Mouse (Mus musculus): ENCODE data around the gene Tom1l2. TPM values are rescaled to one million over a fixed set of nuclear protein-coding genes. Genes with fewer than 3 reads are reported as not detected.

Tom1l2 gene
- total and polyA plus RNA-seq, 3 experiments, result 4.8 to 10.4 (median 10.4) TPM

- no peaks in the 10 kb centered on the region for H3K27me3 ChIP-seq (replicated peaks)
- dilution Hi-C loops (cut with MboI; ENCODE audit: extremely low pct_ligation_motif_present, extremely low pct_unique_long_range_greater_than_20kb, low sequenced_read_pairs), result no loop called here
- no peak for TF ChIP-seq POLR2AphosphoS2 (IDR thresholded peaks at IDR 0.05; ENCODE audit: low read depth, low read length)
- peaks cover under 1 to 13% of the 10 kb centered on the region in 2 experiments for H3K4me1 ChIP-seq (ENCODE audit: control insufficient read depth in 1 of 2, insufficient read depth in 2 of 2)
- H3K79me2 ChIP-seq (replicated peaks; ENCODE audit: control insufficient read depth, extremely low read depth, insufficient read depth, poor library complexity, severe bottlenecking), result no peaks in the 10 kb centered on the region
- no peak overlapping the region for H3K4me2 ChIP-seq (ENCODE audit: insufficient read depth, low read depth, poor library complexity, severe bottlenecking)
- H3K27ac ChIP-seq (ENCODE audit: insufficient read depth, low read depth), result no peak overlapping the region
- peaks cover 61 to 97% of the 10 kb centered on the region in 2 experiments for H3K36me3 ChIP-seq (replicated peaks in 1 of 2; ENCODE audit: control insufficient read depth in 1 of 2, insufficient read depth in 1 of 2, low read length in 1 of 2)
- DNase-seq (ENCODE audit: extremely low read depth), result no peak
- H3K9ac ChIP-seq (ENCODE audit: insufficient read depth, low read depth), result no peak overlapping the region
- peaks cover 9% of the 10 kb centered on the region for H3K9me3 ChIP-seq (replicated peaks; ENCODE audit: low read length)
- no peak overlapping the region for H3K4me3 ChIP-seq (replicated peaks in 1 of 3; ENCODE audit: low read depth in 2 of 3, low read length in 2 of 3, poor library complexity in 1 of 3)
- in situ Hi-C loops (cut with MboI; ENCODE audit: low pct_ligation_motif_present, low pct_unique_long_range_greater_than_20kb, low sequenced_read_pairs), result loop anchor here (5.0 kb wide), 2 partner anchors 104 to 219 kb away; partner anchors contain the start of genes Atpaf2 and Gid4
These were observed 154.1 kb downstream of the Tom1l2 start for GRCm38 (mm10) chr11:60198651-60199050.

- Histone ChIP-seq H3K36me3 (replicated peaks in 1 of 2; ENCODE audit: control insufficient read depth in 1 of 2, insufficient read depth in 1 of 2, low read length in 1 of 2) (peaks cover 55 to 95% of the 10 kb centered on the region in 2 experiments), H3K79me2 (replicated peaks; ENCODE audit: control insufficient read depth, extremely low read depth, insufficient read depth, poor library complexity, severe bottlenecking) (no peaks in the 10 kb centered on the region), H3K27me3 (replicated peaks) (no peaks in the 10 kb centered on the region), H3K4me2 (ENCODE audit: insufficient read depth, low read depth, poor library complexity, severe bottlenecking) (no peak overlapping the region), H3K9ac (ENCODE audit: insufficient read depth, low read depth) (no peak overlapping the region), H3K4me1 (ENCODE audit: control insufficient read depth in 1 of 2, insufficient read depth in 2 of 2) (peaks cover 5 to 18% of the 10 kb centered on the region in 2 experiments), H3K27ac (ENCODE audit: insufficient read depth, low read depth) (no peak overlapping the region), H3K9me3 (replicated peaks; ENCODE audit: low read length) (peaks cover 9% of the 10 kb centered on the region), H3K4me3 (replicated peaks in 1 of 3; ENCODE audit: low read depth in 2 of 3, low read length in 2 of 3, poor library complexity in 1 of 3) (no peak overlapping the region)
- no peak for DNase-seq (ENCODE audit: extremely low read depth)
- TF ChIP-seq ETS1 (conservative IDR thresholded peaks at IDR 0.05; ENCODE audit: low read depth, low read length) (no peak), POLR2A (IDR thresholded peaks at IDR 0.05; ENCODE audit: low read depth, low read length) (0 out of 2 replicates have a peak, but pooled peaks have one; percentile 15)
- in situ Hi-C loops (cut with MboI; ENCODE audit: low pct_ligation_motif_present, low pct_unique_long_range_greater_than_20kb, low sequenced_read_pairs), result loop anchor here (5.0 kb wide), 2 partner anchors 104 to 219 kb away; partner anchors contain the start of genes Atpaf2 and Gid4
- dilution Hi-C loops (cut with MboI; ENCODE audit: extremely low pct_ligation_motif_present, extremely low pct_unique_long_range_greater_than_20kb, low sequenced_read_pairs), result no loop called here
These were observed 154.6 kb downstream of the Tom1l2 start for GRCm38 (mm10) chr11:60197998-60198619.

- Histone ChIP-seq H3K4me3 (replicated peaks in 1 of 3; ENCODE audit: low read depth in 2 of 3, low read length in 2 of 3, poor library complexity in 1 of 3) (no peak overlapping the region), H3K27me3 (replicated peaks) (no peaks in the 10 kb centered on the region), H3K36me3 (replicated peaks in 1 of 2; ENCODE audit: control insufficient read depth in 1 of 2, insufficient read depth in 1 of 2, low read length in 1 of 2) (peaks cover 38 to 83% of the 10 kb centered on the region in 2 experiments), H3K79me2 (replicated peaks; ENCODE audit: control insufficient read depth, extremely low read depth, insufficient read depth, poor library complexity, severe bottlenecking) (no peaks in the 10 kb centered on the region), H3K27ac (ENCODE audit: insufficient read depth, low read depth) (no peak overlapping the region), H3K4me2 (ENCODE audit: insufficient read depth, low read depth, poor library complexity, severe bottlenecking) (no peak overlapping the region), H3K9me3 (replicated peaks; ENCODE audit: low read length) (peaks cover 9% of the 10 kb centered on the region), H3K9ac (ENCODE audit: insufficient read depth, low read depth) (no peak overlapping the region), H3K4me1 (ENCODE audit: control insufficient read depth in 1 of 2, insufficient read depth in 2 of 2) (peaks cover 13 to 36% of the 10 kb centered on the region in 2 experiments)
- TF ChIP-seq PAX5 (IDR thresholded peaks at IDR 0.05; ENCODE audit: low read length) (no peak), KAT2A (IDR thresholded peaks at IDR 0.05; ENCODE audit: insufficient replicate concordance, low read length) (no peak), SMC3 (IDR thresholded peaks at IDR 0.05; ENCODE audit: low read depth, low read length) (no peak), MAZ (IDR thresholded peaks at IDR 0.05; ENCODE audit: low read depth, low read length) (no peak), E2F4 (IDR thresholded peaks at IDR 0.05; ENCODE audit: insufficient replicate concordance, low read depth, low read length) (no peak), ZKSCAN1 (IDR thresholded peaks at IDR 0.05; ENCODE audit: borderline replicate concordance, low read depth, low read length) (no peak), NELFE (IDR thresholded peaks at IDR 0.05; ENCODE audit: low read depth, low read length) (no peak), ZMIZ1 (IDR thresholded peaks at IDR 0.05; ENCODE audit: low read depth, low read length) (no peak), POLR2AphosphoS2 (IDR thresholded peaks at IDR 0.05; ENCODE audit: low read depth, low read length) (no peak), RAD21 (IDR thresholded peaks at IDR 0.05; ENCODE audit: low read depth, low read length) (no peak), TBP (conservative IDR thresholded peaks at IDR 0.05; ENCODE audit: low read depth, low read length) (no peak), NRF1 (IDR thresholded peaks at IDR 0.05; ENCODE audit: low read depth, low read length) (no peak), UBTF (IDR thresholded peaks at IDR 0.05; ENCODE audit: low read depth, low read length) (no peak), ZC3H11A (IDR thresholded peaks at IDR 0.05; ENCODE audit: low read depth, low read length) (no peak), HCFC1 (IDR thresholded peaks at IDR 0.05; ENCODE audit: low read depth, low read length) (no peak), POLR2A (IDR thresholded peaks at IDR 0.05; ENCODE audit: low read depth, low read length) (no peak), MXI1 (IDR thresholded peaks at IDR 0.05; ENCODE audit: low read depth, low read length) (no peak)
- DNase-seq (ENCODE audit: extremely low read depth), result no peak
- in situ Hi-C loops (cut with MboI; ENCODE audit: low pct_ligation_motif_present, low pct_unique_long_range_greater_than_20kb, low sequenced_read_pairs) (loop anchor here (5.0 kb wide), 2 partner anchors 106 to 221 kb away; partner anchors contain the start of genes Atpaf2 and Gid4), dilution Hi-C loops (cut with MboI; ENCODE audit: extremely low pct_ligation_motif_present, extremely low pct_unique_long_range_greater_than_20kb, low sequenced_read_pairs) (no loop called here)
These were observed 156.4 kb downstream of the Tom1l2 start for GRCm38 (mm10) chr11:60196344-60196743.
